Mouse (Mus musculus) megakaryocyte-erythroid progenitor cell, adult 5-6 weeks (primary cell): ENCODE measurements around the gene Syngr3. TPM values are rescaled to one million over a fixed set of nuclear protein-coding genes. Genes with fewer than 3 reads are reported as not detected.
A peak's percentile ranks its signal among the peaks of the same experiment; 100 is the strongest.
"Not testable (repeated sequence)": the region's sequence is repeated elsewhere in the genome, so short reads cannot be mapped to it uniquely, and the experiment has no call there.

ENCODE experiments used
- ATAC-seq: replicated peaks from 2 replicates; pipeline ENCODE4 v1.8.0; 2016; ENCODE audit warnings: mild to moderate bottlenecking, inconsistent platforms; ENCODE audit not compliant: severe bottlenecking, poor library complexity, low FRiP score, low TSS enrichment
- total RNA-seq, 2 experiments: library from RNA; stranded (forward) in 1 of 2; stranded (reverse) in 1 of 2; fragments of 200-1000, 215-1000 nt in 1 of 2; fragments of >200 nt in 1 of 2; fragmentation: Nextera tagmentation in 1 of 2; gene quantifications; 2 replicates each; pipeline ENCODE4 v1.2.3; 2014 to 2017

Gene Syngr3
- total RNA-seq, 2 experiments from 2014 or later, result not detected

DNA sequence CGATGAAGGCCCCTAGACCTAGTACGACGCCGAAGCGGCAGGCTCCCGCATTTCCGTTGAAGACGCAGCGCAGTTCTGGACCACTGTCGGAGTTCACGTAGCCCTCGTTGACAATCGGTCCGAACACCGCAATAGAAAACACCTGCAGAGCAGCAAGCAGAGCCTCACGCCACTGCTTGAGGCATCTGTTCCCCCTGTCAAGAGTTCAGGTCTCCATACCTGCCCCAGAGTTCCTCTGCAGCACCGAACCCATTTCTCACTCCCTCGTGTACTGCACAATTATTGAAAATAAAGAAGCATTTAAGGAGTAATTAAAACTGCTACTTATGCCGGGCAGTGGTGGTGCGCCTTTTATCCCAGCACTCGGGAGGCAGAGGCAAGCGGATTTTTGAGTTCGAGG is 2.2 kb downstream of the Syngr3 start:
- ATAC-seq, result no peak

DNA sequence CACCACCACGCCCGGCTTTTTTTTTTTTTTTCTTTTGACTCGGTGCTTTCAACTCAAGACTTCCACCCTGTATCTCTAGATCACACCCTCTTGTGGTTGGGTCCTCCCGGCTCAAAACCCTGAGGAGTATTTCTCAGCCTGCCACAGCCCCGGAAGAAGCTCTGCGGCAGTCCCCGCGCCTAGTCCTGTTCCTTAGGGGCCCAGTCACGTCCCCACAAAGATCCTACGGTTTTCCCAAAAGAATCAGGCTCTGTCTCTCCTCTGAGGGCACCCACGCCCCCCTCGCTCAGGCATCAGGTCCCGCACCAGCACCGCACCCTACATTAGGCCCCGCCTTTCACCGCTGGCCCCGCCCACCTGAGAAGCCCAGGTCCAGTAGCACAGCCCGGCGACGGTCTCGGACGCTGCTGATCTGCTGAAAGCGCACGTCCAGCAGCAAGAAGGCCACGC is 2.6 kb downstream of the Syngr3 start:
- ATAC-seq, result peak; percentile 66

DNA sequence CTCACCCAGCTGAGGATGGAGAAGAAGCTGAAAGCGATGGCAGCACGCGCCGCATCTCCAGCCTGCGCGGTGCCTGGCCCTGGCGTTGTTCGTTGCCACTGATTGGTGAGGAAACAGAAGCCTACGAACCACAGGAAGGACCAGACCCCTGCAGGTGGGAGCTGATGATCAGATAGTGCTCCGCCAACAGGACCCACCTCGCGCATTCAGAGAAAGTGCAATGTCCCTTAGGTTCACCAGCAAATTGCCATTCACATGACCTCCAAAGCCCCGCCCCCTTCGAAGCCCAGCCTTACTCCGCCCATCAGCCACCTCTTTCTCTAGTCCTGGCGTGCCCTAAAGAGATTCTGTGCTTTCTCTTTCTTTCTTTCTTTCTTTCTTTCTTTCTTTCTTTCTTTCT is 3.2 kb downstream of the Syngr3 start:
- ATAC-seq, result peak; percentile 21; the same call in 1 of the 2 replicates

DNA sequence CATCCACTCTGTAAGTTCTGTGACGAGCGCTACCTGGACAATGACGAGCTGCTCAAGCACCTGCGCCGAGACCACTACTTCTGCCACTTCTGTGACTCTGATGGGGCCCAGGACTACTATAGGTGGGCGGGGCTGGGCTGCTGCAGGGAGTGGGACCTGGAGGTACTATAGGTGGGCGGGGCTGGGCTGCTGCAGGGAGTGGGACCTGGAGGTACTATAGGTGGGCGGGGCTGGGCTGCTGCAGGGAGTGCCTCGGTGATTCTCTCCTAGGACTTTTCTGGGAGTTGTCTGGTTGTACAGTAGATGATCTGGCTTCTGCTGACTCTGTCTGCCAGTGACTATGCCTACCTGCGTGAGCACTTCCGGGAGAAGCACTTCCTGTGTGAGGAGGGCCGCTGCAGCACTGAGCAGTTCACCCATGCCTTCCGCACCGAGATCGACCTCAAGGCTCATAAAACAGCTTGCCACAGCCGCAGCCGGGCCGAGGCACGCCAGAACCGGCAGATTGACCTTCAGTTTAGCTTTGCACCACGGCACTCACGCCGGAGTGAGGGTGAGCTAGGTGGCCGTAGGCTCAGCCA is 12.2 kb downstream of the Syngr3 start:
- ATAC-seq, result no peak

DNA sequence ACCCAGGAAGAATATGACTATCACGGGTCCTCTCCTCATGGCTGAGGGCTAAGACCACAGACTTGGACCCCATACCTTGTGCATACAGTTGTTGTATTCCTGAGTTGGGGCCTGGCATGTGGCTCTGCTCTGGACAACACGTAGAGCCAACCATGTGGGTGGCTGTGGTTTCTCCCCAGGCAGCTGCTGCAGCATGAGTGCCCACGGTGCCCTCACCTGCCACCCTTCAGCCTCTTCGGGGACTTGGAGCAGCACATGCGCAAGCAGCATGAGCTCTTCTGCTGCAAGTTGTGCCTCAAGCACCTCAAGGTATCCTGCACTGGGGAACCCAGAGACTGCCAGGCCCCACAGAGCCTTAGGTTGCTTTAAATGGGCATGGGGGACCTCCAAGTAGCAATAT is 12.9 kb downstream of the Syngr3 start:
- no peak for ATAC-seq

DNA sequence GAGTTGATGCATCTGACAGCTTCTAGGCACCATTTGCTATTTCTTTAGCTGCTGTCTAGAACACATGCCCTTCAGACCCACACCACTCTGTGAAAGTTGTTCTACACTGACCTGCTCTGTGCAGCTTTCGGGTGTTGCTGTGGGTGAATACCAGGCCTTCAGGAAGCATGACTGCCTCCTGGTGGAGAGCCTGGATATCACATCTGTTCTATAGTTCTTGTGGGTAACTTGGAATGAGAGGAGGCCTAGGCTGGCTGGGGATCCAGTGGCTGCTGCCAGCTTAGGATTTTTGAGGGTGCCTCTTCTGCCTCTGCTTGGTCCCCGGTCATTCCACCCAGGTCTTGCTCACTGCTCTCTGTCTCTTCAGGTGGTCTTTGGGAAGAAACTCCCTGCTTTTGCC is 13.6 kb downstream of the Syngr3 start:
- peak; percentile 53; the same call in 1 of the 2 replicates for ATAC-seq

DNA sequence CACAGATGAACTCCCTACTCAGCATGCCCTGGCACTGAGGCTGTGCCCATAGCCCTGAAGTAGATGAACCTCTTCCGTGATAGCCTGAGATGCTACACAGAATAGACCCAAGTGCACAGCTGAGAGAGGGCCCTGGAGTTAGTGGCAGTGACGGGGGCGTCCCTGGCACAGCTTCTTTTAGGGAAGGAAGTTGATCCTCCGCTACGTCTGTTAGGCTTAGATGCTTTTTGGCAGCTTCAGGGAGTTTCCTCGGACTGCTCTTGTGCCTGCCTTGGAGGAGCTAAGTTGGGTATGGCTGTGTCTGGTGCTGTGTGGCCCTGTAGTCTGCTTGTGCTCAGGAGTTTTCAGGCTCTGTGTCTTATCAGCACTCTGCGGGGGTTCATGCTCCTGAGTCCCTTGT is 15.5 kb downstream of the Syngr3 start:
- no peak for ATAC-seq

DNA sequence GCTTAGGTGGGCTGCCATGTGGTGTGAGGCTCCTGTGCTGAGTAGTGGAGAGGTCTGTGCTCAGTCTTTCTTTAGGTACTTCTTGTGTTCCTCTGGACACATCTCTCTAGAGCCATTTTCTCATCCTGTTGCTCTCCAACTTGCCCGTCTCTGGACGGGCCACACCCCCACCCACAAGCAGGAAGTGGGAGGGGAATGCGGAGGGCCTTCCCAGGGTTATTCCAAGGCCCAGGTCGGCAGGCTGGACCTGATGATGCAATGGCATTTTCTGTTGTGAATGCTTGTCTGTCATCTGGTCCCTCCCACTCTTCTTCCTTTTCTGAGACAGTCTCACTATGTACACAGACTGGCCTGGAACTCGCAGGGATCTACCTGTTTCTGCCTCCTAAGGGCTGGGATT is 17.6 kb downstream of the Syngr3 start:
- ATAC-seq, result no peak

DNA sequence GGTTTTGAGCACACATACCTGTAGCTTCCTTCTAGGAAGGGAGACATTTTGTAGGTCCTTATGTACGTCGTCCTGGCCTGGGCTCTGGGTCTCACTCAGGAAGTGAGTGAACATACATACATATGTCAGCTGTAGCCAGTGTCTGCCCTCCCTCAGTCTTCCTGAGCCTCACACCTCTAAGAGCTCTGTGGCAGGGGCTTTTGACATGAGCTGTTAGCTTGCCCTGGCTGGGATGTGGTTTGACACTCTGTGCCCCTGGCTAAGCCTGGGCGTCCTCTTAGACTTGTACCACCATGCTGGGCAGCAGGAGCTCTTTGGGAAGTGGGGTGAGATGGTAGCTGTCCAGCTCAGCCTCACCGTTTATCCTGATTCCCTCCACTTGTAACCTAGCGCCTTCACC is 18.4 kb downstream of the Syngr3 start:
- no peak for ATAC-seq

DNA sequence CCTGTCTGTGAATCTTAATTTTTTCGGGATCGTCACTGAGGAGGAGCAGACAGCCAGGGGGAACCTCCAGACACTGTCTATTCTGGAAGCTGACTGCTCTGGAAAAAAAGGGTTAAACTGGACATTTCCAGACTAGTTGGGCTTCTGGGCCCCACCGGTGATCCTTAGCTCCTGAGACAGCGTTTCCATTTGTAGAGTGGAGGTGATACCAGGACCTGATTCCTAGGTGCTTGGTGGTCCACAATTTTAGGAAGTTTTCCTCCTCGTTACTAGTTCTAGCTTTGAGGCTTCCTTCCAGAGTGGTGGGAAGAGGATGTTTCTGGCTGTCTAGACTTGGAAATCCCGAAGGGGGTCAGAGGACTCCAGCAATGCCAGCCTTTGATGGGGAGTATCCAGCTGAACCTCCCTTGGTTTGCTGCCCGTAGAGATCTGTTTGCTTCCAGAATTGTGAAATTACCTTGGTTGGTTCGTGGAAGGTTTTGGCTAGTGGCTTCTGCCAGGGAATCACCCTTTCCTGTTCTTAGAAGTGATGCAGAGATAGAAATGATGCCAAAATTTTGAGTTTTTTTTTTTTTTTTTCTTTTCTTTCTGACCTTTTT is 19.4 kb downstream of the Syngr3 start:
- ATAC-seq, result no peak

DNA sequence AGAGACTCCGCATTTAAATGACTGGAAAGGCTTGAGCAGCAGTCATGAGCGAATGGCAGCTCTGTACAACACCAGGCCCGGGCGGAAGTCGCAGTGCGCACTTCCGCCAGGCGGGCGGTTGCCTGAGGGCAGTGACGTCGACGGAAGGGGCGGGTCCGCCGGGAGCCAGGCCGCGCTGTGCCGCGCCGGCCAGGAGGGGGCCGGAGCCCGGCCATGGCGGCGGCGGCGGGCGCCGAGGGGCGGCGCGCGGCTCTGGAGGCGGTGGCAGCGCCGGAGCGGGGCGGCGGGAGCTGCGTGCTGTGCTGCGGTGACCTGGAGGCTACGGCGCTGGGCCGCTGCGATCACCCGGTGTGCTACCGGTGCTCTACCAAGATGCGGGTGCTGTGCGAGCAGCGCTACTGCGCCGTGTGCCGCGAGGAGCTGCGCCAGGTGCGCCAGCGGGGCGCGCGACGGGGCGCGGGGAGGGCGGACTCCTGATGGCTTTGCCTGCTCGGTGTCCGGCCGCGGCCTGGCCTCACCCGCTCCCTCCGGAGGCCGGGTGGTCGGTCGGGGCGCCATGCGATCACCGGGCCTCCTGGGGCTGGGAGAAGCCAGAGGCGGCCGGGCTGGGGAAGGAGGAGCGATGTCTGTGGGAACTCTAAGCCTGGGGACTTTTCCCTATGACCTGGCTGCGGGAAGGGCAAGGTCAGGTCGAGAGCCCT is 20.1 kb downstream of the Syngr3 start, which contains the start of gene Zfp598:
TSS of gene Zfp598 (plus strand) at position 143 of the 701 bp plus-strand sequence.
- ATAC-seq, result peak; percentile 91

DNA sequence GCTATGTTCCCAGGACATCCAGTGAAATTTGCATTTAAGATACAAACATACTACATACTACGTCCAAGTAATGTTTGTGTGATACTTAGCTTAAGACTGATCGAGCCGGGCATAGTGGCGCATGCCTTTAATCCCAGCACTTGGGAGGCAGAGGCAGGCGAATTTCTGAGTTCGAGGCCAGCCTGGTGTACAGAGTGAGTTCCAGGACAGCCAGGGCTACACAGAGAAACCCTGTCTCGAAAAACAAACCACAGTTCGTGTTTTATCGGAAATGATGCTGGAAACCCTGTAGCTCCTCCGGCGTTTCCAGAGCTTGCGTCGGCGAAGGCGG is 20.6 kb downstream of the Syngr3 start:
- not testable (repeated sequence) for ATAC-seq

DNA sequence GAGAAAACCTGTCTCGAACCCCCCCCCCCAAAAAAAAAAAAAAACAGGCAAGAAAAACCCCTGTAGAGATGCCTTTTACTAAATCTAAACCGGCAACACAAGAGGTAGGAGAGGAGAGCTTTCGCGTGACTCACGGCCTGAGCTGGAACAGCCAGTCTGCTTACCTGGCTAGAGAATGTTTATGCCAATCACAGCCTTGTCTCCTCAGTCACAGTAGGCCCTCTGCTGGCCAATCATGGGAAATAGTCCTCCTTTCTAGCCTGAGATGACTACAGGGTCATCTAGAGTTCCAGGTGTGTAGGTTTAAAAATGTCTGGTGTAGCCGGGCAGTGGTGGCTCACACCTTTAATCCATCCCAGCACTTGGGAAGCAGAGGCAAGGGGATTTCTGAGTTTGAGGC is 22.3 kb downstream of the Syngr3 start:
- peak; percentile 50; the same call in 1 of the 2 replicates for ATAC-seq

DNA sequence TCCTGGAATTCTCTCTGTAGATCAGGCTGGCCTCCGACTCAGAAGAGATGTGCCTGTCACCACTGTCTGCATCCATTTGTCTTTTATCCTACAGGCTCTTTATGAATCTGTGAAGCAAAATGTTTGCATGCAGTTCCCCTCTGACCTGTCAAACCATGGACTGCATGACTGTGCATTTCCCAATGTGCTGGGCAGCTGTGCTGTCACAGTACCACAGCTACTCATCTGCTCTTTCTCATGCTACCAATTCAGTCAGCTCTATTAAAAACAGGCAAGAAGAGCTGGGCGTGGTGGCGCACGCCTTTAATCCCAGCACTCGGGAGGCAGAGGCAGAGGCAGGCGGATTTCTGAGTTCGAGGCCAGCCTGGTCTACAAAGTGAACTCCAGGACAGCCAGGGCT is 22.7 kb downstream of the Syngr3 start:
- not testable (repeated sequence) for ATAC-seq

DNA sequence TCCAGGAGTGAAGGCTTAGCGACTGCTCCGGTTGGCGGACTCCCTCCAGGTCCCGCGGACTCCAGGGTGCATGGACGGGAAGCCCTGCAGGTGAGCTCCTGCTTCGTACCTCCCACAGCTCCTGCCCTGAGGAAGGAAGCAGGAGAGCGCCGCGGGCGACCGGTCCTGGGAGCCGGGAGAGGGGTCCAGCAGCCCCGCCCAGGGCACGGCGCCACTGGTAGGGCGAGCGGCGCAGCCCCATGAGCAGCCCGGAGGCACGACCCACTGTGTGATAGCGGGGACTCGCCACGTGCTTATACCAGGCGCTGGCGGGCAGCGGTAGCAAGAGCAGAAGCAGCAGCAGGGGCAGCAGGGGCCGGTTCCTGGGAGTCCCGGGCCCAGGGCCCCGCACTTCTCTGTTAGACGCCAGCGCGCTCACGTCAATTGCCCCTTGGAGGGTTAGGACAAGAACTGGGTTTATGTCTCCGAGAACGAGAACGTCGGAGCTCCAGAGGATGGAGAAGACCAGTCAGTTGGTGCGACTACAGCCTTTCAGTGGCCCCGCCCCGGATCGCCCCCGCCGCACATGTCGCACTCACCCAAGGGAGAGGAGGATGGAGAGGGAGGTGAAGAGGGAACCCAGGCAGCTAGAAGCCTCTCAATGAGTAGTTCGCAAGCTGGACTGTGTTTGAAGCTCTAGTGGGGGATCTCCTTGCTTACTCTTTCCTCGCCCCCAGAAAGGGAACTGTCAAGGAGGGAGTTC is 31.6 kb downstream of the Syngr3 start, which contains the start of gene Npw:
TSS of gene Npw (minus strand) at position 441 of the 742 bp plus-strand sequence.
- peak; percentile 70 for ATAC-seq

DNA sequence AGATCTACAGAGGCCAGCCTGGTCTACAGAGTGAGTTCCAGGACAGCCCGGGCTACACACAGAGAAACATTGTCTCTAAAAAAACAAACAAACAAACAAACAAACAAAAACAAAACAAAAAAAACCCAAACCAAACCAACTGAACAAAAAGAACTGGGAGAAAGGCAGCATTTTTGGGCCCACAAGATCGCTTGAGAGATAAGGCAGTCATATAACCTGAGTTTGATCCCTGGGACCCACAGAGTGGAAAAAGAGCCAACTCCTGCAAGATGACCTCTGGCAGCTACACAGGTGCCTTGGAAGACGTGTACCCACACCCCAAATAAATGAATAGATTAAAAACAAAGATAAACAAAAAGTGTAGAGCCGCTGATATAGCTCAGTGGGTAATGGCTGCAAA is 34.8 kb downstream of the Syngr3 start:
- no peak for ATAC-seq

DNA sequence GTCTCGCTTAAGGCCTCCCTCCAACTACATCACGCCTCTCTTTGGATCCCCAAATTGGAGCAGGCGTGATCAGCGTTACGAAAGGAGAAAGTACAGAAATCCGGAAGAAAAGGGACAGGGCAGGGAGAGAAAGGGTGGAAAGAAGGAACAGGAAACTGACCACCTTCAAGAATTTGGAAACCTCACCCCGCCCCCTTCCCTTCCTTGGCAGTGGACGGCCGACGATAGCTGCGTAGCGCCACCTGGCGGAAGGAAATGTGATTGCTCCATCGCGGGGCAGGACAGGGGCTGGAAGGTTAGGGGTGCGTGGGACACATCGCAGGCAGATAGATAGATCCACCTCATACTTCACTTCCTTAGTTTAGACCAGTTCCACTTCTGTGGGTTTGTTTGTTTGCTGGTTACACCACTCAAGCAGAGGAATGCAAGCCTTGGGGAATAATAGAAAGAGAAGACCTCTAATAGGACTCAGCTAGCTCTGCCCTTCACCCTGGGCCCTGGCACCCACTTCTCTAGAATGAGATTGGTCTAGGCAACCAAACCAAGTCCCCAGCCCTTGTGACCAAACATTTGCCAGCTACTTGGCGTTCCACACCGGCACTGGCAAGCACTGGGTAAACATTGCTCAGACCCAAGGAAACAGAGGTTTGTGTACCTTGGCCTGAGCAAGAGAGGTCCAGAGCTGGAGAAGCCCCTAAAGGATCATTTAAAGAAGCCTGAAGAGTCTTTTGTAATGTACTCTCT is 35.6 kb downstream of the Syngr3 start:
- peak; percentile 67 for ATAC-seq

DNA sequence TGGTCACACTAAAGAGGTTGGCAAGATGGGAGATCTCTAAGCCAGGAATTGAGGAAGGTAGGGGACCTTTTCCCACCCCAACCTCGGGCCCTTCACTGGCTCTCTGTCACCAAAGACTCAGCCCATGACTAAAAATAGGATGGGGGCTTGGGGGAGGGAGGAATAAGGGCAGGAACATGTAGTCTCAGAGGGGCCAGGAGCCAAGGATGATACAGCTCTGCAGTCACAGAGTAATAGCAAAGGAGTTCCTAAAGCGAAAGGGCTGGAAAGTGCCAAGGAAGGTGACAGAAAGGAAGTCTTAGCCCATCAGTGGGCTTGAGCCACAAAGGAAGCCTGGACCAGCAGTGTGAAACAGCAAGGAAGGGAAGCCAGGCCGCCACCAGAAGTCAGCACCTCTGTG is 37.9 kb downstream of the Syngr3 start:
- no peak for ATAC-seq

DNA sequence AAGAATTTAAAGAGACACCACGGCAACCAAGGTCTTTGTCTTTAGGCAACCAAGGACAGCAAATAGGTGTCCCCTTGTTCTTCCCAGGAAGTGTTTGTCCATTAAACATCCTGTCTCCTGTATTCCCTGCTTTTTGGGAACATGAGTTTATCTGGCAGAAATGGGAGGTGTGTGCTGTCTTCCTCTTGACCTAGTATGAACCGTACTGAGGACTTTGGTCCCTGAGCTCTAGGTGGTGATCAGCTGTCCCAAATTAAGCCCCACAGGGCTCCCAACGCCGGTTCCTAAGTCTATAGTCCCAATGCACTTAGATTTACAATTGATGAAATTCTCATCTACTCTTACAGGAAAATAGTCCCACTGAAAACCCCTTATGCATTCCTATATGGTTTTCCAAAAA is 39.0 kb downstream of the Syngr3 start:
- ATAC-seq, result no peak
